Mouse (Mus musculus): ENCODE data around the gene Ahcyl2. TPM values are rescaled to one million over a fixed set of nuclear protein-coding genes. Genes with fewer than 3 reads are reported as not detected.

Gene Ahcyl2
- polyA plus RNA-seq, 1 experiment from 2014 or later, result 17.1 TPM

DNA sequence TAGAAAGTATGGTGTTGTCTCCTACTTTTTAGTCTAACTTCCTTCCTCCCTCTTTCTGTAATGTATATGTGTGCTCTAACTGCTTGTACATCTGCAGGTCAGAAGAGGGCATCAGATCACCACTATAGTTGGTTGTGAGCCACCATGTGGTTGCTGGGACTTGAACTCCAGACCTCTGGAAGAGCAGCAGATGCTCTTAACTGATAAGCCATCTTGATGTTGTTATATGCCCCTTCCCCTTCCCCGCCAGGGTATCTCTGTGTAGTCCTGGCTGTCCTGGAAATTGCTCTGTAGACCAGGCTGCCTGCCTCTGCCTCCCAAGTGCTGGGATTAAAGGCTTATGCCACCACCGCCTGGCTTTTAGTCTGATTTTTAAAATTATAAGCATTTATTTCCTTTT is 937 bp upstream of the Ahcyl2 start:
- ATAC-seq, result no peak
- TF ChIP-seq CTCF (IDR thresholded peaks at IDR 0.05), result no peak
- no peak for TF ChIP-seq EP300 (IDR thresholded peaks at IDR 0.05)
- no peak overlapping the region for H3K9ac ChIP-seq (replicated peaks; ENCODE audit: low read depth)
- H3K4me2 ChIP-seq (replicated peaks; ENCODE audit: low read depth, low read length), result no peak overlapping the region
- no peaks in the 10 kb centered on the region for H3K36me3 ChIP-seq (ENCODE audit: insufficient read depth, low read length)
- 86% methylated on average over 2 of the region's 2 CpGs for WGBS
- H3K9me3 ChIP-seq (ENCODE audit: low read length), result no peaks in the 10 kb centered on the region
- H3K27ac ChIP-seq (ENCODE audit: low read length), result no peak overlapping the region
- DNase-seq (ENCODE audit: low spot score), result no peak
- H3K4me1 ChIP-seq (ENCODE audit: insufficient read depth, low read depth, low read length), result no peaks in the 10 kb centered on the region
- no peaks in the 10 kb centered on the region for H3K27me3 ChIP-seq (replicated peaks; ENCODE audit: insufficient read depth, low read length)
- no peak overlapping the region for H3K4me3 ChIP-seq (ENCODE audit: low read depth, low read length)

DNA sequence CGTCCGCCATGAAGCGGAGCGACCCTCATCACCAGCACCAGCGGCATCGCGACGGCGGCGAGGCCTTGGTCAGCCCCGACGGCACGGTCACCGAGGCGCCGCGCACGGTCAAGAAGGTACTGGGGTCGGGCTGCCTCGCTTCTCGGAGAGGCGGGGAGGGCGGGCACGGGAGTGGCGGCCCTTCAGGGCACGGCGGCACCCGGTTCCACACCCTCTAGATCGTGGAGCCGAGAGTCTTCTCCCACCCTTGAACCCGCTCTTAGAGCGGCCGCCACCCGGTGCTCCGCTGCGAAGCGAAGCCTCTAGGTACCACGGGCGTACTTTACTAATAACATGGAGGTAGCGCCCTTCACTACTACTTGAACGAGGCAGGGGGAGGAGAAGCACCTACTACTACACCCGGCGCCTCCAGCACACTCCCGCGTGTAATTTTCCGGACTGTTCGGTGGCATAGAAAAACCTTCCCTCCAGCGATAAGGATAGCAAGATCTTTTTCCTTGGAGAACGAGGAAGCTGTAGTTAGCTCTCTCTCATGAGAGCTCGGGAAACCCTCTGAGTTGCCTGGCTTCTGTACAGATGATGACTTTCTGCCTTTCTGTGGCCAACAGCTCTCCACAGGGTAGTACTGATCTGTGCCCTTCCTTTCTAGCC is 1.1 kb downstream of the Ahcyl2 start:
- Histone ChIP-seq H3K36me3 (ENCODE audit: insufficient read depth, low read length) (no peaks in the 10 kb centered on the region), H3K4me3 (ENCODE audit: low read depth, low read length) (peak overlapping the region; percentile 71), H3K4me2 (replicated peaks; ENCODE audit: low read depth, low read length) (peak overlapping the region; percentile 64), H3K9ac (replicated peaks; ENCODE audit: low read depth) (peak overlapping the region; percentile 50), H3K9me3 (ENCODE audit: low read length) (no peaks in the 10 kb centered on the region), H3K27me3 (replicated peaks; ENCODE audit: insufficient read depth, low read length) (no peaks in the 10 kb centered on the region), H3K4me1 (ENCODE audit: insufficient read depth, low read depth, low read length) (no peaks in the 10 kb centered on the region), H3K27ac (ENCODE audit: low read length) (peak overlapping the region; percentile 73)
- under 1% methylated on average over 37 of the region's 50 CpGs for WGBS
- DNase-seq (ENCODE audit: low spot score), result peak; percentile 57
- TF ChIP-seq EP300 (IDR thresholded peaks at IDR 0.05), result no peak
- ATAC-seq, result peak; percentile 27

DNA sequence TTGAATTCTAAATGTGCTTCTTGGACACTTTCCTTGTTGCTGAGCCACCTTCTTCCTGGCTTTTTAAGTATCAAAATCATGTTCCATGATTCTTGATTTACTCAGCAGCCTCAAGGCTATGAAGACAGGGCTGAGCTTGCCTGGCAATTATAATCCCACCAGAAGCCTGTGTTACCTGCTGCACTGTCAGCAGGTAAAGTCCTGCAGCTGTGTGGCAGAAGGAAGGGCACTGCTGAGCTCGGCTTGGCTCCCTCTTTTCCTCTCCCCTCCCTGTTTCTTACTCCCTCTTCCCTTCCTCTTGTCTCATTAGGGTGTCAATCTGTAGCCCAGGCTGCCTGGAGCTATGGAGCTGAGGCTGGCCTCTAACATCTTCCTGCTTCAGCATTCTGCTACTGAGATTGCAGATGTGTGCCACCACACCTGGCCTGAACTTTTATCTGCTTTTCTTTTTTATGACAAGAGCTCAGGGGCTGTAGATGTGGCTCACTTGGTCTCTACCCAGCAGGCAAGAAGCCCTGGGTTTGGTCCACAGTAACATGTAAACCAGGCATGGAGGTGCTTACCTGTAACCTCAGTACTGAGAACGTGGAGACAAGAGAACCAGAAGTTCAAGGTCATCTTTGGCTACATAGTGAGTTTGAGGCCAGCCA is 3.0 kb downstream of the Ahcyl2 start:
- TF ChIP-seq EP300 (IDR thresholded peaks at IDR 0.05) (no peak), CTCF (IDR thresholded peaks at IDR 0.05) (no peak)
- Histone ChIP-seq H3K4me3 (ENCODE audit: low read depth, low read length) (no peak overlapping the region), H3K27ac (ENCODE audit: low read length) (no peak overlapping the region), H3K27me3 (replicated peaks; ENCODE audit: insufficient read depth, low read length) (no peaks in the 10 kb centered on the region), H3K9me3 (ENCODE audit: low read length) (no peaks in the 10 kb centered on the region), H3K4me2 (replicated peaks; ENCODE audit: low read depth, low read length) (no peak overlapping the region), H3K4me1 (ENCODE audit: insufficient read depth, low read depth, low read length) (no peaks in the 10 kb centered on the region), H3K9ac (replicated peaks; ENCODE audit: low read depth) (no peak overlapping the region), H3K36me3 (ENCODE audit: insufficient read depth, low read length) (no peaks in the 10 kb centered on the region)
- 61% methylated on average over 2 of the region's 2 CpGs for WGBS
- ATAC-seq (no peak), DNase-seq (ENCODE audit: low spot score) (no peak)

DNA sequence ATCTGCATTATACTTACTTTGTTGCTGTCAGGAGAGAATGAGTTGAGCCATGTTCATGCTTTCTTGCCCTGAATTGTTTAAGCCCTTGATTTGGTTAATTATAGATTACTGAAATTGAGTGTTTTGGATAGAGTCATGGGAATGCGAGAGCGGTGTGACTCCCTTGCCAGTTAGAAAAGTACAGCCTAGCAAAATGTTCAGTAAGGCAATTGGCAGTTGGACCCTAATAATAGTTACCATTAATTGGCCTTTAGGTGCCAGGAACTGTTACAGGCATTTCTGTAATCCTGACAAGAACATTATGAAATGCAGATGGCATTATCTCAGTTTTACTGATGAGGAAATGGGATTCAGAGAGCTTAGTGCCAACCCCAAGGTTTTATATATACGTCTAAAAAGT is 4.4 kb downstream of the Ahcyl2 start:
- no peak overlapping the region for H3K9ac ChIP-seq (replicated peaks; ENCODE audit: low read depth)
- no peaks in the 10 kb centered on the region for H3K9me3 ChIP-seq (ENCODE audit: low read length)
- no peak overlapping the region for H3K27ac ChIP-seq (ENCODE audit: low read length)
- ATAC-seq (no peak), DNase-seq (ENCODE audit: low spot score) (no peak)
- H3K36me3 ChIP-seq (ENCODE audit: insufficient read depth, low read length), result no peaks in the 10 kb centered on the region
- H3K4me3 ChIP-seq (ENCODE audit: low read depth, low read length), result no peak overlapping the region
- H3K27me3 ChIP-seq (replicated peaks; ENCODE audit: insufficient read depth, low read length), result no peaks in the 10 kb centered on the region
- H3K4me2 ChIP-seq (replicated peaks; ENCODE audit: low read depth, low read length), result no peak overlapping the region
- H3K4me1 ChIP-seq (ENCODE audit: insufficient read depth, low read depth, low read length), result no peaks in the 10 kb centered on the region
- WGBS, result 95% methylated on average over 3 of the region's 3 CpGs
- TF ChIP-seq CTCF (IDR thresholded peaks at IDR 0.05) (no peak), EP300 (IDR thresholded peaks at IDR 0.05) (no peak)

DNA sequence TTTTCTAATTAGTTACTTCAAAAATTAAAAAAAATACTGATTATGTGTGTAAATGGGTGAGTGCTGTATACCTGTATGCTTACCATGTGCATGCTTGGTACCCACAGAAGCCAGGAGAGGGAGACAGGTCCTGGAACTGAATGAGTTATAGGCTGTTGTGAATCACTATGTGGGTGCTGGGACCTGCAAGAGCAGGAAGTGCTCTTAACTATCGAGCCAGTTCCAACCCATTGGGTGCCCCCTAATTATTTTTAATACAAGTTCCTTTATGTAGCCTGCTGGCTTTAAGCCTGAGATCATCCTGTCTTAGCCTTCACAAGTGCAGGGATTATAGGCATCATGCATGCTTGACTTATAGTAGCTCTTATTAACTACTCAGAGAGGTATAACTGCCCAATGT is 6.3 kb downstream of the Ahcyl2 start:
- Histone ChIP-seq H3K9me3 (ENCODE audit: low read length) (no peaks in the 10 kb centered on the region), H3K27ac (ENCODE audit: low read length) (no peak overlapping the region), H3K4me3 (ENCODE audit: low read depth, low read length) (no peak overlapping the region), H3K4me1 (ENCODE audit: insufficient read depth, low read depth, low read length) (no peaks in the 10 kb centered on the region), H3K4me2 (replicated peaks; ENCODE audit: low read depth, low read length) (no peak overlapping the region), H3K27me3 (replicated peaks; ENCODE audit: insufficient read depth, low read length) (no peaks in the 10 kb centered on the region), H3K9ac (replicated peaks; ENCODE audit: low read depth) (no peak overlapping the region), H3K36me3 (ENCODE audit: insufficient read depth, low read length) (no peaks in the 10 kb centered on the region)
- DNase-seq (ENCODE audit: low spot score) (no peak), ATAC-seq (no peak)
- TF ChIP-seq CTCF (IDR thresholded peaks at IDR 0.05), result no peak
- TF ChIP-seq EP300 (IDR thresholded peaks at IDR 0.05), result no peak
- 71% methylated on average over 1 of the region's 1 CpGs for WGBS

DNA sequence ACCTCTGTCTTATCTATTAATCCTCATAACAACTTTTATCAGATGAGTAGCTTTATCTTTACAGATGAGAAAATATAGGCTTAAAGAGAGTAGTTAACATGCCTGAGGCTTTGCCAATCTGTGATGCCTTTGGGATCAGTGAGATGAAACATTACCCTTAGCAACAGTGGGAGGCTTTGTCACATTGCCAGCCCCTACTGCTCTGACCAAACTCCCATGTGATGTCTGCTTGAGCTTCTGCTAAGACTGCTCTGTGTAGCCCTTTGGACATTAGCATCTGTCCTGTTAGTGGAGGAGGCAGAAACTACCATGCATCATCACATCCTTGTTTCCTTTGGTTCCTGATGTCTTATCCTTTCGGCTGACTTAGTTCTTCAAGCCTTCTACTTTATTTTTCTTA is 7.8 kb downstream of the Ahcyl2 start:
- H3K27ac ChIP-seq (ENCODE audit: low read length), result no peak overlapping the region
- TF ChIP-seq CTCF (IDR thresholded peaks at IDR 0.05) (no peak), EP300 (IDR thresholded peaks at IDR 0.05) (no peak)
- H3K9me3 ChIP-seq (ENCODE audit: low read length), result no peaks in the 10 kb centered on the region
- H3K9ac ChIP-seq (replicated peaks; ENCODE audit: low read depth), result no peak overlapping the region
- 88% methylated on average over 1 of the region's 1 CpGs for WGBS
- DNase-seq (ENCODE audit: low spot score) (no peak), ATAC-seq (no peak)
- no peaks in the 10 kb centered on the region for H3K36me3 ChIP-seq (ENCODE audit: insufficient read depth, low read length)
- H3K4me2 ChIP-seq (replicated peaks; ENCODE audit: low read depth, low read length), result no peak overlapping the region
- H3K27me3 ChIP-seq (replicated peaks; ENCODE audit: insufficient read depth, low read length), result no peaks in the 10 kb centered on the region
- H3K4me3 ChIP-seq (ENCODE audit: low read depth, low read length), result no peak overlapping the region
- H3K4me1 ChIP-seq (ENCODE audit: insufficient read depth, low read depth, low read length), result no peaks in the 10 kb centered on the region

All from lung, postnatal 0 days (tissue).